Mouse (Mus musculus) naive thymus-derived CD4-positive, alpha-beta T cell, adult 2 months (primary cell): Measurements from ENCODE around the gene Zmat5.
A peak's percentile ranks its signal among the peaks of the same experiment; 100 is the strongest.

Experiments
- DNase-seq: peaks from one replicate; pipeline ENCODE4 v3.0.0-alpha.2; 2011; ENCODE audit warnings: low read depth

Zmat5 gene

GRCm38 (mm10) chr11:4737682-4738081, 33.2 kb downstream of the Zmat5 start:
- no peak for DNase-seq

- no peak for DNase-seq
Measured at GRCm38 (mm10) chr11:4738719-4739118, 34.2 kb downstream of the Zmat5 start.

- no peak for DNase-seq
Measured at GRCm38 (mm10) chr11:4740785-4741184, 36.3 kb downstream of the Zmat5 start.

GRCm38 (mm10) chr11:4744691-4745090, 40.2 kb downstream of the Zmat5 start:
- no peak for DNase-seq

GRCm38 (mm10) chr11:4745969-4746368, 41.5 kb downstream of the Zmat5 start:
- no peak for DNase-seq

- no peak for DNase-seq
Measured at GRCm38 (mm10) chr11:4746733-4747132, 42.3 kb downstream of the Zmat5 start, which contains the start of gene Cabp7. Cabp7 (minus strand) TSS chr11:4746778.

GRCm38 (mm10) chr11:4747285-4747684, 42.8 kb downstream of the Zmat5 start:
- DNase-seq: no peak

- DNase-seq: no peak
Measured at GRCm38 (mm10) chr11:4750263-4750662, 45.8 kb downstream of the Zmat5 start.

- DNase-seq: no peak
Measured at GRCm38 (mm10) chr11:4752836-4753235, 48.4 kb downstream of the Zmat5 start.

GRCm38 (mm10) chr11:4754036-4754435, 49.6 kb downstream of the Zmat5 start:
- DNase-seq: no peak

GRCm38 (mm10) chr11:4754867-4755266, 50.4 kb downstream of the Zmat5 start:
- no peak for DNase-seq

GRCm38 (mm10) chr11:4756460-4756859, 52.0 kb downstream of the Zmat5 start:
- DNase-seq: no peak

GRCm38 (mm10) chr11:4756984-4757788, 52.7 kb downstream of the Zmat5 start:
- no peak for DNase-seq

- DNase-seq: no peak
Measured at GRCm38 (mm10) chr11:4757789-4758158, 53.3 kb downstream of the Zmat5 start.

GRCm38 (mm10) chr11:4760438-4760837, 56.0 kb downstream of the Zmat5 start:
- DNase-seq: no peak

GRCm38 (mm10) chr11:4761991-4762390, 57.5 kb downstream of the Zmat5 start:
- no peak for DNase-seq

- no peak for DNase-seq
Measured at GRCm38 (mm10) chr11:4762511-4762910, 58.0 kb downstream of the Zmat5 start.

- no peak for DNase-seq
Measured at GRCm38 (mm10) chr11:4763631-4764030, 59.2 kb downstream of the Zmat5 start.

GRCm38 (mm10) chr11:4764476-4764875, 60.0 kb downstream of the Zmat5 start:
- DNase-seq: no peak

- DNase-seq: no peak
Measured at GRCm38 (mm10) chr11:4768399-4768798, 63.9 kb downstream of the Zmat5 start.

- DNase-seq: no peak
Measured at GRCm38 (mm10) chr11:4769293-4769692, 64.8 kb downstream of the Zmat5 start.

GRCm38 (mm10) chr11:4769881-4770280, 65.4 kb downstream of the Zmat5 start:
- DNase-seq: no peak

GRCm38 (mm10) chr11:4771756-4772155, 67.3 kb downstream of the Zmat5 start:
- no peak for DNase-seq

GRCm38 (mm10) chr11:4772925-4773324, 68.4 kb downstream of the Zmat5 start:
- DNase-seq: peak; percentile 66
